Mouse (Mus musculus) T-cell, adult 2 months (primary cell): Measurements from ENCODE around the gene Smyd2.

Source experiments
- DNase-seq: peaks from one replicate; pipeline ENCODE4 v3.0.0; 2022; ENCODE audit warnings: low spot score

Smyd2 gene

DNA sequence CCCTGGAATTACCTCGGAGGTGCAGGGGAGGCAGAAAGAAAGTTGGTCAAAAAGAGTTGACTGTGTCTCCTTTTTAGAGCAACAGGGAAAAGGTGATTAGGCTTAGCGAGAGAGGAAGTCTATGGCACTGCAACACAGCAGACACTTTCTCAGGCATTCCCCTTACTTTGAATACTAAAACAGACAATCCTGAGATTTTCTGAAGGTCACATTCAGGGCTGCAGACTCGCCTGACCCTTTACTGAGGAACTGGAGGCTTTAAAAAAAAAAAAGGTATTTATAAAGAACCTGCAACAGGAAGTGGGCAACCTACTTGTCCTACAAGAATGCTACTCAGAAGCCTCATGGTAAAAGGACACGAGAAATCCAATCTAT lies 5.0 kb downstream of the Smyd2 start:
- no peak for DNase-seq

DNA sequence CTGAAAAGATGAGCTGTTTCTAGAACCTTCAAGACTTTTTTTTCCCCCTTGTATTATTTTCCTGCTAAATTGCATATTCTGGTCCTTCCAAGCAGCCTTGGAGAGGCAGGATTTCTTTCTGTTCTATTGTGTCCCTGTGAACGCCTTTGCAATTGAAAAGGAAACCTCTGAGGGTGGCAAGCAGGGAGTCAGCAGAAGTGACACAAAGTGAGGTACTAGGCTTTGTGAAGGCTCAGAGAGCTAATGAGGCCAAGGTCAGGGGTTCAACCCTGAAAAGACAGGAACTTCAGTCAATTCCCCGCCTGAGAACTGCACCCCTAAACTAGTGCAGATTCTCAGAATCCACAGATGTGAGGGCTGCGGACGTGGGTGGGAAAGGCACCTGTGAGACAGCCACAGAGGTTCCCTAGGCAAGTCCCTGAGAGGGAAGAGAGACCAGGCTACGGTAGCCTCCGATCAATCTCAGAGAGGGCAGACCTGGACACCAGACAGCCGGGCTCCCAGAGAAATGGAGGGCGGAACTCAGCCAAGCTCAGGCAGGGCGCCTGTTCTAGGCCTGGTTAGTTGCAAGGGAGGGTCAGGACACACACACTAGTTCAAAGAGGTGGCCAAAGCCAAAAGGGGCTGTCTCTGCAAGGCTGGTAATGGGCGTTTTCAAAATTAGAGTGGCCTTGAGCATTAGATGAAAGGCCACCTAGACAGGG lies 5.6 kb downstream of the Smyd2 start:
- DNase-seq, result no peak

GRCm38 (mm10) chr1:189913093-189913760 lies 8.9 kb downstream of the Smyd2 start:
- no peak for DNase-seq

- no peak for DNase-seq
These were observed 11.3 kb downstream of the Smyd2 start for GRCm38 (mm10) chr1:189910685-189911345.

DNA sequence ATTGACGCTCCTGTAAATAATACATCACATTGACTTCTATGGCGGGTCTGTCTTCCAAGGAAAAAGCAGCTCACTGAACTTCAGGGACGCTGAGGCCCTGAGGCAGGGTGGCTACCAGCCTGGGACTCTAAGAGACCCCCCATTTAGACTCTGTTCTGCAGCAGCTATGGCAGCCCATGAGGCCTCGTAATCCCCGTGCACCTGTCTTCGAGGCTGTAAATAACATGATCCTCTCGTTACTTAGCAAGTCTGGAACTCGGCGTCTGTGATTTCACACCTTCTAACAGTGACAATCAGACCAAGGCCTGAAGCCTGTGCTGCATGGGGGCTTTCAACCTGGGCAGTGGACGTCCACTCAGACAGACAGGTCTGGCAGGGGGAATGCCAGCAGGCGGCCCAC lies 19.0 kb downstream of the Smyd2 start:
- no peak for DNase-seq

GRCm38 (mm10) chr1:189902413-189902812 lies 19.8 kb downstream of the Smyd2 start:
- no peak for DNase-seq

GRCm38 (mm10) chr1:189899526-189899925 lies 22.6 kb downstream of the Smyd2 start:
- DNase-seq, result no peak

DNA sequence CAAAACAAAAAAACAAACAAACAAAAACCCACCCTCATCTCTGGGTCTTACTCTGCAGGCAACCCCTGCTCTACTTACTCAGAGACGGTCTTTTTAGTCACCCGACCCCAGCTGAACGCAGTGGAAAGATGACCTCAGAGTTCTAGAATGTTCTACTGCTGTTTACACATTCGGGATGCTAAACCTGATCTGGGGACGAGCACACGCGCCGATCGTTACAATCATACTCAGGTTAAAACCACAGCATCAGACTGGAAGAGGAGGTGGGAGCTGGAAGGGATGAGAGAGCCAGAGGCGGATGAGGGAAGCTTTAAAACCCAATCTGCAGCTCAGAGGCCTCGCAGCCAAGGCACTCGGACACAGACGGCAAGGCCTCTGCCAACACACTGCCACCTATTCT lies 23.5 kb downstream of the Smyd2 start:
- DNase-seq, result no peak

- DNase-seq, result no peak
These were observed 24.3 kb downstream of the Smyd2 start for GRCm38 (mm10) chr1:189897861-189898260.

GRCm38 (mm10) chr1:189894191-189894590 lies 28.0 kb downstream of the Smyd2 start:
- no peak for DNase-seq

DNA sequence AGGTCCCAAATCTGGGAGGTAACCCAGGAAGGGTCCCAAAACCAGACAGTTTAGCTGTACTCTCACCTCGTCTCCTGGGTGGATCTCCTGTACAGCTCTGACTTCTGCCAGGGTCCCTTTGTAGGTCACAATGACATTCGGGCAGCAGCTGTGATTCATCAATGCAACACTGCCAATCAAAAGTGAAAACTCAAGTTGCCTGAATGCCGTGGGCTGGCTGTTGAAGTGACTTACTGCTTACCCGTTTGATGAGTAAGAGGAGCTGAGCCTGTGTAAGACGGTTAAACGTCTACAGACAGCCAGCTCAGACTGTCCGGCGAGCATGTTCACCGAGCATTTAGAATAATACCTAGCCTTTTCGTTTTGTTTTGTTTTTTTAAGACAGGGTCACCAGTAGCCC lies 33.4 kb downstream of the Smyd2 start:
- DNase-seq, result no peak

GRCm38 (mm10) chr1:189887518-189887917 lies 34.6 kb downstream of the Smyd2 start:
- no peak for DNase-seq

GRCm38 (mm10) chr1:189885975-189886374 lies 36.2 kb downstream of the Smyd2 start:
- no peak for DNase-seq

DNA sequence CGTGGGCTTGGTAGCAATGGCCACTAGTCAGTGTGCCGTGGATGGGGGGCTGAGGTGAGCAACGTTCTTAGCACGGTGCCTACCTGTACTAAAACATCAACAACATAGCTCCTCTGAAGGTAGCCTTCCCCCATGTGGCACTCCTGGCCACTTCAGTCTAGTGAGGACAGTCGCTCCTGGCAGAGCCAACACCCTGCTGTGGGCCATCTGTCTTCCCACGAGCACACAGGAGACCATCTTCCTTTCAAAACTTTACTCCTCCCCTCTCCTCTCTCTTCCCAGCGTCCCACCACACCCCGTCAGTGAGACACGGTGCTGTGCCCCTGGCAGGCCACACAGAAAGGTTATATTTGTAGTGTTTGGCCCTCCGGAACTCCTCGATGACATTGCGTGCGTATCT lies 37.2 kb downstream of the Smyd2 start:
- DNase-seq, result no peak

DNA sequence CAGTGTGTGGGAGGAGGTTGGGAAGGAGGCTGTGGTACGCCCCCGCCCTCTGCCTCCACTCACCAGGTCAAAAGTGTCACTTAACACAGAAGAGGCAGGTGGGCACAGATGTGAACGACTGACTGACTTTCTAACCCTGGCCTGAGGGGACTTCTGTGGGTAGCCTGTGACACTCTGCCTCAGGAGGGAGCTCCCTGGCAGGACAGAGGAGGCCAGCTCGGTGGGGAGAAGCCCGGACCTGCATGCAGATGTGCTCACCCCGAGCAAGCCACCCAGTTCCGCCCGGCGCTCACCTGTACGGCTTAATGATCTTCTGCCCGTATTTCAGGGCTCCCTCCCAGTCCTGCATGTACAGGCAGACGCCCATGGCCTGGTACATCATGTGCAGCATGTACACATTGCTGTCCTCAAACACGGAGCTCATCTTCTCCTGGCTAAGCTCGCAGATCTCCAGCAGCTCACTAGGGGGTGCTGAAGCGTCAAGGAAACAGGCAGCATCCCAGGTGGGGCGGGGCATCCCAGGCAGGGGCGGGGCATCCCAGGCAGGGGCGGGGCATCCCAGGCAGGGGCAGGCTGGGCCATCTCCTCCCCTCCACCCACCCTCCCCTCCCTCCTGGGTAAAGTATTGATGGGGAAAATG lies 38.5 kb downstream of the Smyd2 start:
- DNase-seq, result no peak

GRCm38 (mm10) chr1:189882886-189883285 lies 39.3 kb downstream of the Smyd2 start:
- peak; percentile 15 for DNase-seq

DNA sequence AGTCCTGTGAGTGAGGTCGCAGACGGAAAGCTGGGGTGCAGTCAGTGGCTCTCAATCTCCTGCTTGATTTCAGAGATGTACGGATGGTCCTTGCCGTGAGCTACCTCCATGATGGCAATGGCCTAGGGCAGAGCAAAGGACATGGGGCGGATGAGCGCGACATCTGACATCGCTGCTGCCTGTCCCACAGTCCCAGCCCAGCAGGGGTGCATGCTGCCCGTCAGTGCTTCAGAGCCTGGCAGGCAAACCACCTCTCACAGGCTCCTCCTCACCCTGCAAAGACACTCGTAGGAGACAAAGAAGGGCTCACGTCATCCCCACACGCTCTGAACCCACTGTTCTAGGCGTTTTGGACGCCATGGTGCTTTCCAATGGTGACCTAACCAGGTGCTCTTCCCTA lies 41.4 kb downstream of the Smyd2 start:
- DNase-seq, result no peak

GRCm38 (mm10) chr1:189879965-189880364 lies 42.2 kb downstream of the Smyd2 start:
- DNase-seq, result no peak

DNA sequence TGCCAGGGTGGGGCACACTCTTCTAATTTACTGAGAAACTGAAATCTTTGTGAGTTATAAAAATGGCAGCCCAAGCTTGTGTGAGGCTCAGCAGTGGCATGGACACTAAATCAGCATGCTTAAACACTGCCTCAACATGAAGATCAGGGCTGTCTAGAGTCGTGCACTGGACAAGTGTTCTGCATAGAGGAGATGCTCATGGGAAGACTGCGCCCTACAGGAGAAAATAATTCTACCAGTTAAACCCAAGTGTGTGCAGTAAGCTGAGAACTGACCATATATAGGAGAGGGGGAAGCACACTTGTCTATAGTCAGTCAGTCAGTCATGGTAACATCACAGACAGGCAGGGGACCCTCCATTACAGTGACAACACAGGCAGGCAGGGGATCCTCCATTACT lies 43.0 kb downstream of the Smyd2 start:
- DNase-seq, result no peak

DNA sequence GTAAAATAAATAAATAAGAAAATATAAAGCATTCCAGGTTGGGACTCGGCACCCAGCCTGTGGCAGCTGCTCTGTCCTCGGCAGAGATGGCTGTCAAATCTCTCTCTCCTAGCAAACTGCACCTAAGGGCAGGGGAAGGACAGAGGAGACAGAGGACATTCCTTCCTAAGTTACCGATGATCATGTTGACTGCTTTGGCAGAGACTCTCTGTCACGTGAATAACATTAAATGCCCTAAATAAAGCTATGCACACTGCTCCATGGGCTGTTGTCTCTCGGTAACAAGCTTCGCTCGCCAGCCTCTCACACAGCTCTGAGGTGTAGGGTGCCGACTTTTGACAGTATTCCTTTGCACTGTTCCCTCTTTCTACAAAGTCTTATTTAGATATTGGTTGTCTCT lies 46.0 kb downstream of the Smyd2 start:
- DNase-seq, result no peak

DNA sequence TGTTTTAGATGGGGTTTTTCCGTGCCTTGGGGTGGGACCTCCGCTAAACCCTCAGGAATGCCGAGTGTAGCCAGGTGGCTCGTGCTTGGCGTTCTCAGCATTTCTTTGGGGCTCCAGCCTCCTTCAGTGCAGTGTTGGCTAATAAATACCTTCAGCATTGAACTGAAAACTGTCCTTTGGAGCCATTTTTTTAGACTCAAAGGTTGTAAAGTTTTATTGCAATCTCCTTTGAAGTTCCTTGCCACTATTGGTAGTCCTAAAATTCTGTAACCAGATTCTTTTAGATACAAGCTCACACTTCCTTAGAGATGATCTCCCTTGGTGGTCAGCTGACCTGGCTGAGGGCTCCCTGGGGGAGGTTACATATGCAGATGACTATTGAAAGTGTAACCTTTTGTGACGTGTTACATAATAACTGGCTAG lies 46.7 kb downstream of the Smyd2 start:
- no peak for DNase-seq

DNA sequence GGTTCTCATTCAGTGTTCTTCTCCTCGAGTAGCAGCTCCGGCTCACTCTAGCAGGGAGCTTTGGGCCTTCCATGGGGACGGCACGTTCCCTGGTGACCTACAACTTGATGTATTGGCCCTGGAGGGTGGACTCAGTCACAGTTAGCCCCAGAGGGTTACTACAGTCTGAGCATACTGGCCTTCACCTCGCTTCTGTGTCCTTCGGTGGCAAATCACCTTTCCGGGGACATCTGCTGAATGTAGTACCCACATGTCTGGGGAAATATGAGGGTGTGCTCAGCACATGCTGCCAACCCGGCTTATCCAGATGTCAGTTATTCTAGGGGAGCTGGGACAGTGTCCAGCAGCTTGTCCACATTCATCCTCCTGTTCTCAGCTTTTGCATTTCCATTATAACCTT lies 48.6 kb downstream of the Smyd2 start:
- no peak for DNase-seq

DNA sequence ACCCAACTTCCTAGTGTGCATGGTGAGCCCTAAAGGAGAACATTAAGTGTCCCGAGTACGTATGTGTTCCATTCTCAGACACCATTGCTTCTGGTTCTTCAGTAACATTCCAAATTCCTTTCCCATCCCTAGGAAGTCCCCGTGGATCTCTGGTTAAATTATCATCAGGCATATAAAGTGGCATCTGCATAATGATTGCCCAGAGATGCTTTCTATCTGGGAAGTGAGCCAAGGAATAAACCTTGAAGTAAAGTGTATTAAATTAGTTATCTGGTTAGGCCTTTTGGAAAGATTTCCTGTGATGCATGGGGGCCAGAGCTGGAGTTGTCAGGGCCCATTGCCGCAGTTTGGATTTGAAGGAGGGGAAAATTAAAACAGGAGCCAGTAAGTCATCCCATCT lies 50.1 kb downstream of the Smyd2 start:
- no peak for DNase-seq
